Mouse (Mus musculus) midbrain, postnatal 0 days (tissue): Measurements from ENCODE around the gene Pik3ca. TPM values are rescaled to one million over a fixed set of nuclear protein-coding genes. Genes with fewer than 3 reads are reported as not detected.

ENCODE experiments used
- ATAC-seq: fragments of 200-750 bp; cut with Nextera tagmentation; 2 replicates; pipeline ENCODE4 v1.8.0; 2017; ENCODE audit warnings: moderate number of reproducible peaks, mild to moderate bottlenecking, moderate TSS enrichment, moderate library complexity; ENCODE audit not compliant: low FRiP score
- DNase-seq: peaks from one replicate; pipeline ENCODE4 v3.0.0-alpha.2; 2015; ENCODE audit warnings: low spot score
- H3K27ac ChIP-seq: fragments of 300-500 bp; sonication (generic); 2 replicates; pipeline ENCODE4 v1.5.1; 2014; ENCODE audit warnings: low read depth, mild to moderate bottlenecking, low read length, mixed read lengths
- H3K27me3 ChIP-seq: fragments of 300-500 bp; sonication (generic); 2 replicates; pipeline ENCODE4 v1.6.1; 2014; ENCODE audit warnings: low read length, control low read depth, mixed read lengths; ENCODE audit not compliant: insufficient read depth
- H3K36me3 ChIP-seq: fragments of 300-500 bp; sonication (generic); 2 replicates; pipeline ENCODE4 v1.6.1; 2014; ENCODE audit warnings: low read length, control low read depth, mixed read lengths; ENCODE audit not compliant: insufficient read depth
- H3K4me1 ChIP-seq: fragments of 300-500 bp; sonication (generic); 2 replicates; pipeline ENCODE4 v1.6.1; 2014; ENCODE audit warnings: mild to moderate bottlenecking, control low read depth, antibody characterized with exemption, low read length, mixed read lengths; ENCODE audit not compliant: insufficient read depth
- H3K4me2 ChIP-seq: fragments of 300-500 bp; sonication (generic); 2 replicates; pipeline ENCODE4 v1.6.1; 2014; ENCODE audit warnings: low read depth, mild to moderate bottlenecking, low read length, mixed read lengths; ENCODE audit not compliant: poor library complexity, severe bottlenecking
- H3K4me3 ChIP-seq: fragments of 300-500 bp; sonication (generic); 2 replicates; pipeline ENCODE4 v1.5.1; 2014; ENCODE audit warnings: low read depth, mild to moderate bottlenecking, low read length, moderate library complexity
- H3K9ac ChIP-seq: fragments of 300-500 bp; sonication (generic); replicated peaks from 2 replicates; pipeline ENCODE4 v1.6.1; 2014; ENCODE audit warnings: mild to moderate bottlenecking, low read length, moderate library complexity, mixed read lengths; ENCODE audit not compliant: poor library complexity, severe bottlenecking
- H3K9me3 ChIP-seq: fragments of 300-500 bp; sonication (generic); 2 replicates; pipeline ENCODE4 v1.6.1; 2016; ENCODE audit warnings: low read length, control low read depth
- CTCF ChIP-seq: IDR thresholded peaks from 2 replicates; pipeline ENCODE4 v1.5.1; 2016; ENCODE audit warnings: antibody characterized with exemption, mild to moderate bottlenecking
- WGBS: fragments of 180-500 bp; shearing (Covaris S2); extraction: QIAGEN DNeasy Blood & Tissue Kit; methylation state at CpG from one replicate; pipeline ENCODE4 v1.1.7; 2014; 5-methylcytosine and 5-hydroxymethylcytosine counted together
- polyA plus RNA-seq: library from polyadenylated mRNA; unstranded; fragments of >200 nt; fragmentation: Nextera tagmentation; extraction: Ambion mirVana; gene quantifications from 2 replicates; pipeline ENCODE4 v1.2.1, GENCODE M21; 2015
- total RNA-seq: library from RNA; depleted of rRNA; stranded (reverse); fragments of >200 nt; gene quantifications from 2 replicates; pipeline ENCODE4 v1.2.3, GENCODE M21; 2014

The Pik3ca gene
- total and polyA plus RNA-seq, 2 experiments from 2014 or later, result 10.2 to 43.3 TPM

DNA sequence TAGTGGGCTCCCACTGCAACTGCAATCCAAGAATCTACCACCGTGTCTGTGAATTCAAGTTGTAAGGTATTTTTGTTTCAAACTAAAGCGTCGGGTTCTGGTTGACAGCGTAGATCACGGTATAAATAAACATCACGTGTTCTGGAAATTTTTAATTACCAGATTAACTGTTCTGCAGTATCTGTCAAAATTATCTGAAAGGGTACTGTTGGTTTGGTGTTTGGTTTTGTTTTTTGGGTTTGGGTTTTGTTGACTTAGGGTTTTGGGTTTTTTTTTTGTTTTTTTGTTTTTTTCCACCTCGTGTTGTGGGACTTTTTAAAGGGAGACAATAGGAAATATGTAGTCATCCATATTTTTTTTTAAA is 686 bp downstream of the Pik3ca start:
- peak overlapping the region; percentile 62 for H3K4me2 ChIP-seq
- no peak for TF ChIP-seq CTCF
- H3K9me3 ChIP-seq, result no peaks in the 10 kb centered on the region
- H3K9ac ChIP-seq, result peak overlapping the region; percentile 91
- H3K27me3 ChIP-seq, result no peaks in the 10 kb centered on the region
- no peaks in the 10 kb centered on the region for H3K36me3 ChIP-seq
- peak; percentile 10 for DNase-seq
- H3K4me3 ChIP-seq, result peak overlapping the region; percentile 88
- peak overlapping the region; percentile 97; the same call in 1 of the 2 replicates for H3K27ac ChIP-seq
- under 1% methylated on average over 7 of the region's 7 CpGs for WGBS
- ATAC-seq, result no peak
- H3K4me1 ChIP-seq, result peaks cover 13% of the 10 kb centered on the region

DNA sequence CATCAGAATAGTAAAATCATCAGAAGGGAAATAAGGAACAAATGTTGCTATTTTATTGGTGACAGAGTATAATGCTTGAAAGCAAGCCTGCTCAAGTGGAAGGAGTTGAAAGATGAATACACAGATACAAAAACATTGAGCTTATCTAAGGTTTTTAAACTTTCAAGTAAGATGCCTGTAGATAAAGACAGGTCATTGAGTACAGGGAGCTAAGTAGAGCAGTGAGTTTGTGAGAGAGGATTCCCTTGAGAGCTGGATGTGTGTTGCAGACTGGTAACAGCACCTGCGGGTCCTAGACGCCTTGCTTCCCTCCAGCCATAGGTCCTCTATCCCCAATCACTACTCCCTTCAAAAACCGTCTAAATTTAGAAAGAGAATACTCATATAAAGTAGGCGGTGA is 1.2 kb downstream of the Pik3ca start:
- DNase-seq (no peak), ATAC-seq (no peak)
- 10% methylated on average over 4 of the region's 4 CpGs for WGBS
- no peaks in the 10 kb centered on the region for H3K36me3 ChIP-seq
- no peak overlapping the region for H3K27ac ChIP-seq
- H3K27me3 ChIP-seq, result no peaks in the 10 kb centered on the region
- no peaks in the 10 kb centered on the region for H3K9me3 ChIP-seq
- H3K4me3 ChIP-seq, result peak overlapping the region; percentile 88; the same call in 1 of the 2 replicates
- H3K4me1 ChIP-seq, result peaks cover 13% of the 10 kb centered on the region
- peak overlapping the region; percentile 62 for H3K4me2 ChIP-seq
- TF ChIP-seq CTCF, result no peak
- no peak overlapping the region for H3K9ac ChIP-seq

DNA sequence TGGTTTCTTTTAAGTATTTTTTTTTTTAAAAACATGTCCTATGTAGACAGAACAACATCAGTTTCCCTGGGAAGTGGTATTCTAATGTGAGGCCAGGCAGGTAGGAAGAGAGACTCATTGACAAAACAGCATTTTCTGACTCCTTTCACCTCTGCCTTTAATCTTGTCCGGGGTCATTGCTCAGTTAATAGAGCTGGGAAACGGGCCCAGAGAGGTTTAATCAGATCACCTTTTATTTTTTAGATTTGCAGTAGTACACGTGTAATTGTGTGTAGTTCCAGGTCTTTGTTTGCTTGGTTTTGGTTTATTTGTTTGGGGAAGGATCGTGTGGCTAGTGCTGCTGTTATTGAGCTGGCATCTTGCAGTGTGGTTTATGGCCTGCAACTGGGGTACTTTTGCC is 1.9 kb downstream of the Pik3ca start:
- H3K9ac ChIP-seq, result no peak overlapping the region
- no peak overlapping the region for H3K4me2 ChIP-seq
- DNase-seq (no peak), ATAC-seq (no peak)
- WGBS, result 14% methylated on average over 4 of the region's 4 CpGs
- H3K4me1 ChIP-seq, result peaks cover 13% of the 10 kb centered on the region
- TF ChIP-seq CTCF, result no peak
- no peak overlapping the region for H3K4me3 ChIP-seq
- H3K9me3 ChIP-seq, result no peaks in the 10 kb centered on the region
- no peak overlapping the region for H3K27ac ChIP-seq
- H3K36me3 ChIP-seq, result no peaks in the 10 kb centered on the region
- no peaks in the 10 kb centered on the region for H3K27me3 ChIP-seq

DNA sequence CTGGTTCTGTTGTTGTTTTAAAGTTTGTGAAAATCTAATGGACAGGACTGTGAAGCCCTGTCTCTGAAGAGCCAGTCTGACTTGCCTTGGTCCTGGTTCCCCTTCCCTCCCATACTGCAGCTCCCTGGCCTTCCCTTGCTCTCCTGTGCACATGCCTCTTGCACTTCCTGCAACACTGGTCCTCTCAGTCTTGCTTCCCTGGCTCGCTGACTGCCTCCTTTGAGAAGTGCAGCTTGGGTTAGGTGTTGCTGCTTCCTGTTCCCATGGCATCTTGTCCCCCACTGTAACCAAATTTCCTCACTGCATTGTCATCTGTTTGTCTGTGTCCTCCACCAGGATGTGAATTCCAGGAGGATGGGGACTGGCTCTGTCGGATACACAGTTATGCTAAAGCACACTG is 2.5 kb downstream of the Pik3ca start:
- H3K27me3 ChIP-seq, result no peaks in the 10 kb centered on the region
- ATAC-seq, result no peak
- no peak overlapping the region for H3K27ac ChIP-seq
- H3K4me1 ChIP-seq, result peaks cover 13% of the 10 kb centered on the region
- no peak overlapping the region for H3K9ac ChIP-seq
- H3K4me2 ChIP-seq, result no peak overlapping the region
- H3K9me3 ChIP-seq, result no peaks in the 10 kb centered on the region
- WGBS, result 51% methylated on average over 2 of the region's 2 CpGs
- TF ChIP-seq CTCF, result no peak
- no peaks in the 10 kb centered on the region for H3K36me3 ChIP-seq
- no peak for DNase-seq
- H3K4me3 ChIP-seq, result no peak overlapping the region

DNA sequence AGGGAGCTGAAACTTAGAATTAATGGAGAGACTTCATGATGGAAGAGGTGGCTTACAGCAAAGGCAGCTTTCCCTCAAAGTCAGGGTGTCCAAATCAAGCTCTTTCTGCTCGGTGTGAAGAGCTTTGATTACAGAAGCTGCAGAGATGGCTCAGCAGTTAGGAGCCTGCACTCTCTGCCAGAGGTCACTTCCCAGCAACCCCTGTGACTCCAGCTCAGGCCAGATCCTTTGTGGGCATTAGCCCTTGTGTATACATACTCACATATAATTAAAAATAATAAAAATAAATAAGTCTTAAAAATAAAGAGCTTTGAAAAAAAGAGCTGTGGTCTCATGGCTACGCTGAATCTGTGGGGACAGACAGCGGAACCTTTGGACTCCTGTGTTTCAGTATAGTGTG is 4.1 kb downstream of the Pik3ca start:
- Histone ChIP-seq H3K4me3 (no peak overlapping the region), H3K27ac (no peak overlapping the region), H3K9me3 (no peaks in the 10 kb centered on the region), H3K4me2 (no peak overlapping the region), H3K4me1 (peaks cover 13% of the 10 kb centered on the region), H3K9ac (no peak overlapping the region), H3K36me3 (no peaks in the 10 kb centered on the region), H3K27me3 (no peaks in the 10 kb centered on the region)
- WGBS, result 72% methylated on average over 3 of the region's 3 CpGs
- DNase-seq, result no peak
- ATAC-seq, result no peak
- TF ChIP-seq CTCF, result no peak

DNA sequence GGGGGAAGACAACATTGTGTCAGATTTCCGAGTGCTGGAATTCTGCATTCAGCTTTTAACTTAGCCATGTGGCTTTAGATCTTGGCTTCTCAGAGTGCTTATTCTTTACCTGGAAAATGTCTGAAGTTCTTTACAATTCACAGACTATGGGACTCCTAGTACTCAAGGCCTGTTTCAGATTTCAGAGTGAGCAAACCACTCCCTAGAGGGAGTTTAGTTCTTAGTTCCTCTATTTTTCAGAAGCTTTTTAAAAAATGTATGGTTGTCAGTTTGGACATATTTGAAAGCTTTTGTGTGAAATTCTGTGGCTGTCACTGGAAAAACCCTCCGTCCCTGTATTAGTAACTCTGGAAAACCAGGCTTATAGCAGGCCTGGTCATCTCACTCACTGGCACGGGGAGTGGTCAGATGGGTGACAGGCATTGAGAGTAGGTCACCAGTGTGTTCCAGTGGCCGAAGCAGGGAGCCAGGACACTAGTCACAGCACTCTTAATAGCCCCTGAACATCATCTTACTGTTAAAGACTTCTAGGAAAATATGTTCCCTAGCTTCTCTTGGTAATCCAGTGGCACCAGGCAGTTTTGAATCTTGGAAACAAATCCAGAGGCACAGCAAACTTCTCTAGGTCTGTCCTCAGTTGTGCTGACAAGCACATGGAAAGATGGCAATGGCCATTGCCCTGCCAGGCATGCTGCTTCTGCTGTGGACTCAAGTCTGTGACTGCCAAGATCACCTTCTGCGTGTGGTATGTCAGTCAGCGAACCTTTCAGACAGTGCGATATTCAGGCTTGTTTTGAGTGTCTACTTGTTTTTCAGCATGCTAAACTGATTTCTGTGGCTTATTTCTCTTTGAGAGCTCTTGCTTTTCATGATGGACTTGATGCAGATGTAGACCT is 5.8 kb downstream of the Pik3ca start:
- Histone ChIP-seq H3K36me3 (no peaks in the 10 kb centered on the region), H3K4me3 (no peak overlapping the region), H3K27me3 (no peaks in the 10 kb centered on the region), H3K4me2 (no peak overlapping the region), H3K9me3 (no peaks in the 10 kb centered on the region), H3K9ac (no peak overlapping the region), H3K4me1 (peaks cover 13% of the 10 kb centered on the region), H3K27ac (no peak overlapping the region)
- ATAC-seq (no peak), DNase-seq (no peak)
- 81% methylated on average over 7 of the region's 7 CpGs for WGBS
- TF ChIP-seq CTCF, result no peak
